Mouse (Mus musculus) 416B (cell line): ENCODE data around the gene Serpine1.

Experiments
- DNase-seq: peaks from one replicate; pipeline ENCODE4 v3.0.0; 2011; ENCODE audit warnings: low read depth

Gene Serpine1

GRCm38 (mm10) chr5:137015913-137016312, 56.2 kb downstream of the Serpine1 start:
- no peak for DNase-seq

- no peak for DNase-seq
Measured at GRCm38 (mm10) chr5:137012401-137012950, 59.6 kb downstream of the Serpine1 start.
